14 mouse cellular contexts compared by ENCODE assay signal in genomic region chr3:34638344-34638743, GRCm38 (mm10). TPM values are rescaled to one million over a fixed set of nuclear protein-coding genes. Genes with fewer than 3 reads are reported as not detected.
DNase-seq lines count a peak whose midpoint lies in the region; ATAC-seq and TF ChIP-seq lines count a peak whose summit lies in the region.
"Had no signal": no experiment of that assay in that cellular context is flagged by ENCODE, and none has a peak within 500 bp of the region (broad histone marks: within the 10 kb centered on the region; RNA-seq: fewer than 3 reads in every experiment).

No protein-coding gene starts in this region.

- no peak for TF ChIP-seq CTCF in left cerebral cortex, adult 2 months (IDR thresholded peaks at IDR 0.05)
- TF ChIP-seq CTCF in lung, adult 2 months (IDR thresholded peaks at IDR 0.05; ENCODE audit: insufficient read depth, low read length): no peak

- H3K36me3 ChIP-seq in forebrain, embryonic 14.5 days (ENCODE audit: control insufficient read depth, insufficient read depth, low read length): no peaks in the 10 kb centered on the region
- no peaks in the 10 kb centered on the region for H3K36me3 ChIP-seq in midbrain, embryonic 12.5 days
- H3K36me3 ChIP-seq: stomach, embryonic 15.5 days had no signal

- peaks cover 20% of the 10 kb centered on the region for H3K4me1 ChIP-seq in forebrain, embryonic 14.5 days (ENCODE audit: control insufficient read depth, insufficient read depth, low read length)
- H3K4me1 ChIP-seq in midbrain, embryonic 12.5 days: peaks cover 53% of the 10 kb centered on the region
- no peaks in the 10 kb centered on the region for H3K4me1 ChIP-seq in lung, adult 2 months (ENCODE audit: control insufficient read depth, insufficient read depth, low read length)
- H3K4me1 ChIP-seq: stomach, embryonic 15.5 days had no signal

- intact Hi-C loops in left cerebral cortex, adult 2 months (cut with DNase I): loop anchor here (2.0 to 5.0 kb wide), 4 partner anchors 66 to 681 kb away; no protein-coding TSS in a partner anchor
- intact Hi-C loops in left cerebral cortex, postnatal 36 days (cut with DNase I): loop anchor here (2.0 to 5.0 kb wide), 5 partner anchors 66 to 406 kb away; no protein-coding TSS in a partner anchor

- peak overlapping the region; percentile 89 for H3K9ac ChIP-seq in forebrain, embryonic 14.5 days (ENCODE audit: low read length)
- peak overlapping the region; percentile 43; the same call in 1 of the 2 replicates for H3K9ac ChIP-seq in midbrain, embryonic 12.5 days (replicated peaks)
- H3K9ac ChIP-seq: stomach, embryonic 15.5 days had no signal

- H3K27ac ChIP-seq in left cerebral cortex, adult 2 months: peak overlapping the region; percentile 84
- peak overlapping the region; percentile 94 for H3K27ac ChIP-seq in forebrain, embryonic 14.5 days (ENCODE audit: low read depth, low read length)
- peak overlapping the region; percentile 86 for H3K27ac ChIP-seq in midbrain, embryonic 12.5 days (replicated peaks)
- H3K27ac ChIP-seq: stomach, embryonic 15.5 days had no signal

- no peaks in the 10 kb centered on the region for H3K27me3 ChIP-seq in forebrain, embryonic 14.5 days (replicated peaks; ENCODE audit: control insufficient read depth, insufficient read depth, low read length)
- peaks cover 40% of the 10 kb centered on the region for H3K27me3 ChIP-seq in midbrain, embryonic 12.5 days

- no peak for DNase-seq in left cerebral cortex, adult 2 months (ENCODE audit: extremely low spot score in 1 of 2, low spot score in 2 of 2)
- no peak for DNase-seq in left cerebral cortex, postnatal 36 days (ENCODE audit: low spot score in 2 of 2)
- DNase-seq in forebrain, embryonic 14.5 days (ENCODE audit: low spot score): peak; percentile 68
- peak; percentile 71 for DNase-seq in retina, postnatal 1 day
- no peak for DNase-seq in lung, adult 2 months
- no peak for DNase-seq in cerebellum, adult 11 months
- DNase-seq in urinary bladder, postnatal 14 days (ENCODE audit: low spot score): no peak
- DNase-seq: kidney, postnatal 10 days had no signal

- H3K4me2 ChIP-seq in forebrain, embryonic 14.5 days (ENCODE audit: low read length): peak overlapping the region; percentile 88
- H3K4me2 ChIP-seq in midbrain, embryonic 12.5 days (replicated peaks): peak overlapping the region; percentile 77
- H3K4me2 ChIP-seq: stomach, embryonic 15.5 days had no signal

- WGBS in forebrain, embryonic 14.5 days: 1% methylated on average over 13 of the region's 13 CpGs
- 2% methylated on average over 13 of the region's 13 CpGs for WGBS in midbrain, embryonic 12.5 days
- WGBS in lung, adult 2 months: 6% methylated on average over 13 of the region's 13 CpGs

- peak; percentile 4; the same call in 1 of the 2 replicates for ATAC-seq in forebrain, embryonic 14.5 days
- peak; percentile 67 for ATAC-seq in midbrain, embryonic 12.5 days (ENCODE audit: low FRiP score, low read depth)

- peak overlapping the region; percentile 38 for H3K4me3 ChIP-seq in left cerebral cortex, adult 2 months
- H3K4me3 ChIP-seq in forebrain, embryonic 14.5 days (ENCODE audit: low read depth, low read length): peak overlapping the region; percentile 37
- H3K4me3 ChIP-seq in midbrain, embryonic 12.5 days: peak overlapping the region; percentile 44
- no peak overlapping the region for H3K4me3 ChIP-seq in lung, adult 2 months (replicated peaks; ENCODE audit: extremely low read depth, low read depth, low read length)
- H3K4me3 ChIP-seq: stomach, embryonic 15.5 days had no signal

- no peak for TF ChIP-seq POLR2A in lung, adult 2 months (IDR thresholded peaks at IDR 0.05; ENCODE audit: borderline replicate concordance, extremely low read depth, low read depth, low read length)

- no peaks in the 10 kb centered on the region for H3K9me3 ChIP-seq in forebrain, embryonic 14.5 days (replicated peaks; ENCODE audit: control insufficient read depth, low read length)
- no peaks in the 10 kb centered on the region for H3K9me3 ChIP-seq in midbrain, embryonic 12.5 days
- H3K9me3 ChIP-seq: stomach, embryonic 15.5 days had no signal

RNA-seq across cellular contexts. Expression of gene Sox2, which starts 11.9 kb away (rescaled TPM):
- 10 to 100 TPM; 37.8 to 38.2 TPM for total RNA-seq in left cerebral cortex, adult 2 months (2021)
- total RNA-seq in left cerebral cortex, postnatal 36 days (2021): 10 to 100 TPM; 39.9 to 44.4 TPM
- polyA plus RNA-seq in forebrain, embryonic 14.5 days (2014; fragmentation: Nextera tagmentation; extraction: Ambion mirVana): 26.6 and 32.0 TPM in 2 replicates
- polyA plus RNA-seq in midbrain, embryonic 12.5 days (2016; fragmentation: Nextera tagmentation; extraction: Ambion mirVana): 49.5 and 61.1 TPM in 2 replicates
- polyA plus RNA-seq in lung, adult 2 months (2012; rRNA removed): 14.2 and 16.0 TPM in 2 replicates
- total RNA-seq: common myeloid progenitor, adult 5-6 weeks; gastrocnemius, adult 18-20 months; megakaryocyte-erythroid progenitor cell, adult 5-6 weeks had no signal
- polyA plus RNA-seq: liver, embryonic 16.5 days had no signal

Comparison
In these comparisons a context has a peak if more than half of its experiments do, and no peak if none do; other contexts are left out.
1. DNase-seq: peak in forebrain, embryonic 14.5 days (single experiment) and retina, postnatal 1 day (single experiment); none in left cerebral cortex, adult 2 months (0 of 2), left cerebral cortex, postnatal 36 days (0 of 2), lung, adult 2 months (single experiment), cerebellum, adult 11 months (single experiment) and urinary bladder, postnatal 14 days (single experiment).
2. Peak in every context shown above with its lines, with median percentiles within 50 percentile points of each other: H3K27ac ChIP-seq.